Mouse (Mus musculus) spleen, embryonic (tissue): Measurements from ENCODE around the gene Prune1.

Experiments used
- CTCF ChIA-PET: fragments of 350-600 bp; sonication (Branson Sonifier 250); formaldehyde crosslinking; loops from one replicate; lab custom pipeline; 2022; lab: Charles Lee

Prune1 gene

GRCm38 (mm10) chr3:95217255-95218134, 64.4 kb downstream of the Prune1 start, which contains the start of gene Gabpb2:
Gene Gabpb2 (minus strand): TSS chr3:95217916.
- CTCF ChIA-PET = interaction anchor here (0.6 to 1.8 kb wide), 3 partner anchors 10 to 384 kb away, joined by 4 to 11 read pairs (median 6); no protein-coding TSS in a partner anchor

- CTCF ChIA-PET = interaction anchor here (0.6 to 1.8 kb wide), 3 partner anchors 11 to 383 kb away, joined by 4 to 11 read pairs (median 6); no protein-coding TSS in a partner anchor
Measured at GRCm38 (mm10) chr3:95216655-95217254, 65.1 kb downstream of the Prune1 start.

- CTCF ChIA-PET = interaction anchor here (0.8 kb wide), 1 partner anchor 20 kb away, joined by 8 read pairs; no protein-coding TSS in a partner anchor
Measured at GRCm38 (mm10) chr3:95213609-95213975, 68.3 kb downstream of the Prune1 start.

- CTCF ChIA-PET = interaction anchor here (0.7 to 0.8 kb wide), 3 partner anchors 19 to 49 kb away, joined by 8 to 10 read pairs (median 9); no protein-coding TSS in a partner anchor
Measured at GRCm38 (mm10) chr3:95212889-95213608, 68.8 kb downstream of the Prune1 start.

GRCm38 (mm10) chr3:95210585-95210984, 71.3 kb downstream of the Prune1 start:
- CTCF ChIA-PET = interaction anchor here (1.5 kb wide), 1 partner anchor 21 kb away, joined by 3 read pairs; no protein-coding TSS in a partner anchor

GRCm38 (mm10) chr3:95208286-95208685, 73.6 kb downstream of the Prune1 start:
- CTCF ChIA-PET = no interaction called here

GRCm38 (mm10) chr3:95203880-95204279, 78.0 kb downstream of the Prune1 start:
- CTCF ChIA-PET = no interaction called here
